8 mouse cellular contexts compared by ENCODE assay signal in the genomic region with DNA sequence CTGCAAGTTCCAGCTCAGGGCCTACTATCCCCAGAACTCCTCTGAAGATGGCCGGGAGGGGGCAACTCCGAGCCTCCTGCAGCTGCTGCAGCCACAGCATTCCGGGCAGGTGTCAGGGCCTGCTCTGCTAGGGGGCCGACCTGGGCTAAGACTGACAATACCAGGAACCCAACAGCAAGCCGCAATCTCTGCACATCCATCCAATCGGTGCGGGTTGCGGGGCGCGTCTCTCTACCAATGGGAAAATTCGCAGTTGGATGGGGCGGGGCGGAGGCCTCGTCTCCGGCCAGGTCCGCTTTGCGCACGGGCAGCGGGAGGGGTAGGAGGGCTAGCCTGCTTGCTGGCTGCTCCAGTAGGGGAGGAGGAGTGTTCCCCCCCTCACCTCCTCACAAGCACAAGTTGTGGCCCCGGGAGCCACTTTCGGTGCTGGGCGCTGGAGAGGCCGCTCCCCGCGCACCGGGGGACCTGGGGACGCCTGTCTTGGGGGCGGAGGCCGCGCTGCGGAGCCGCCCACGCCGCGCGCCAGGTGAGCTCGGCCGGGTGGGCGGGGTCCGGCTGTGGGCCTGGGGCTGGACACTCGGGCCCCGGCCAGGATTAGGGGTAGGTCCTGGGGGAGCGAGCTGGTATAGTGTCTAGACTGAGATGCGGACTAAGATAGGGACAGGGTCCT. TPM values are rescaled to one million over a fixed set of nuclear protein-coding genes. Genes with fewer than 3 reads are reported as not detected.
A peak's percentile ranks its signal among the peaks of the same experiment; 100 is the strongest.
DNase-seq lines count a peak whose midpoint lies in the region; ATAC-seq lines count a peak whose summit lies in the region.

A gene (minus strand): TSS at position 173 of the 670 bp plus-strand sequence.
A gene (plus strand): TSS at position 252 of the 670 bp plus-strand sequence.

- intact Hi-C loops in left cerebral cortex, postnatal 25 days (cut with DNase I): no loop called here

- no peaks in the 10 kb centered on the region for H3K9me3 ChIP-seq in intestine, embryonic 16.5 days (ENCODE audit: control insufficient read depth, low read length)
- H3K9me3 ChIP-seq in midbrain, embryonic 10.5 days (replicated peaks): no peaks in the 10 kb centered on the region

- peaks cover 14% of the 10 kb centered on the region for H3K4me1 ChIP-seq in intestine, embryonic 16.5 days (ENCODE audit: control insufficient read depth, insufficient read depth, low read length)
- peaks cover 63% of the 10 kb centered on the region for H3K4me1 ChIP-seq in midbrain, embryonic 10.5 days

- peak within 1 kb of the TSS; percentile 80 for H3K9ac ChIP-seq in intestine, embryonic 16.5 days (ENCODE audit: low read depth, low read length)

- no peaks in the 10 kb centered on the region for H3K36me3 ChIP-seq in intestine, embryonic 16.5 days (ENCODE audit: control insufficient read depth, insufficient read depth, low read length)
- peaks cover 4% of the 10 kb centered on the region for H3K36me3 ChIP-seq in midbrain, embryonic 10.5 days

- no peak within 1 kb of the TSS for H3K27ac ChIP-seq in intestine, embryonic 16.5 days (ENCODE audit: low read length)
- H3K27ac ChIP-seq in midbrain, embryonic 10.5 days (replicated peaks): peak within 1 kb of the TSS; percentile 89

- ATAC-seq in intestine, embryonic 16.5 days: peak; percentile 88

- peak within 1 kb of the TSS; percentile 99 for H3K4me2 ChIP-seq in intestine, embryonic 16.5 days (ENCODE audit: low read depth, low read length)

- under 1% methylated on average over 44 of the region's 44 CpGs for WGBS in intestine, embryonic 16.5 days
- whole genome bisulfite sequencing in midbrain, embryonic 10.5 days: 1% methylated on average over 44 of the region's 44 CpGs

- H3K4me3 ChIP-seq in intestine, embryonic 16.5 days (ENCODE audit: low read length): peak within 1 kb of the TSS; percentile 77
- H3K4me3 ChIP-seq in midbrain, embryonic 10.5 days: peak within 1 kb of the TSS; percentile 91

- H3K27me3 ChIP-seq in intestine, embryonic 16.5 days (replicated peaks; ENCODE audit: control insufficient read depth, insufficient read depth, low read length): peaks cover 9% of the 10 kb centered on the region; the same call in 1 of the 2 replicates
- H3K27me3 ChIP-seq in midbrain, embryonic 10.5 days (ENCODE audit: low read depth, poor library complexity, severe bottlenecking): peaks cover 52% of the 10 kb centered on the region

- peak; percentile 78 to 82 for DNase-seq in adrenal gland, adult 18-20 months (ENCODE audit: low spot score in 2 of 2)
- DNase-seq in embryo, embryonic 11.5 days (ENCODE audit: low read depth, low spot score): peak; percentile 84
- DNase-seq in gastrocnemius, postnatal 4 days (ENCODE audit: low spot score in 2 of 2): peak; percentile 80 to 89
- peak; percentile 94 to 98 for DNase-seq in left cerebral cortex, postnatal 25 days (ENCODE audit: low spot score in 2 of 2)
- DNase-seq in midbrain, embryonic 10.5 days (ENCODE audit: low spot score): peak; percentile 95
- DNase-seq in right cerebral cortex, postnatal 36 days (ENCODE audit: low spot score in 2 of 2): peak; percentile 94 to 96
- peak; percentile 97 for DNase-seq in yolk sac, embryonic 10.5 days (ENCODE audit: low spot score)

RNA-seq across cellular contexts. Expression of the first gene that starts in this region (rescaled TPM):
- total RNA-seq in adrenal gland, adult 18-20 months (2021): 10 to 100 TPM; 24.2 to 31.3 TPM
- 10 to 100 TPM; 18.7 to 18.8 TPM for total RNA-seq in gastrocnemius, postnatal 4 days (2021)
- polyA plus RNA-seq in intestine, embryonic 16.5 days (2015; fragmentation: Nextera tagmentation; extraction: Ambion mirVana): 62.4 and 69.8 TPM in 2 replicates
- 100 to 1,000 TPM; 145 to 159 TPM for total RNA-seq in left cerebral cortex, postnatal 25 days (2021)
- polyA plus RNA-seq in midbrain, embryonic 10.5 days (2016; fragmentation: Nextera tagmentation; extraction: Ambion mirVana): 40.1 and 45.2 TPM in 2 replicates

RNA-seq across cellular contexts. Expression of the second gene that starts in this region (rescaled TPM):
- 10 to 100 TPM; 26.6 to 27.5 TPM for total RNA-seq in adrenal gland, adult 18-20 months (2021)
- total RNA-seq in gastrocnemius, postnatal 4 days (2021): 10 to 100 TPM; 34.6 to 36.9 TPM
- polyA plus RNA-seq in intestine, embryonic 16.5 days (2015; fragmentation: Nextera tagmentation; extraction: Ambion mirVana): 18.4 and 21.7 TPM in 2 replicates
- total RNA-seq in left cerebral cortex, postnatal 25 days (2021): 10 to 100 TPM; 42.8 to 43.1 TPM
- 110 and 133 TPM in 2 replicates for polyA plus RNA-seq in midbrain, embryonic 10.5 days (2016; fragmentation: Nextera tagmentation; extraction: Ambion mirVana)

Comparison
In these comparisons a context has a peak if more than half of its experiments do, and no peak if none do; other contexts are left out.
1. RNA of the first gene that starts in this region (total RNA-seq): 145 to 159 TPM in left cerebral cortex, postnatal 25 days; 24.2 to 31.3 TPM in adrenal gland, adult 18-20 months and 18.7 to 18.8 TPM in gastrocnemius, postnatal 4 days; every median in the first group is over 4 times any median in the second.
2. Peak in every context shown above with its lines, with median percentiles within 50 percentile points of each other: DNase-seq.